ENCODE assay signal across 8 mouse cellular contexts in genomic region chr17:62880311-62881175, GRCm38 (mm10). TPM values are rescaled to one million over a fixed set of nuclear protein-coding genes. Genes with fewer than 3 reads are reported as not detected.
DNase-seq lines count a peak whose midpoint lies in the region; ATAC-seq lines count a peak whose summit lies in the region.

No protein-coding gene starts in this region.

- under 1% methylated on average over 82 of the region's 82 CpGs for WGBS in neural tube, embryonic 12.5 days

- H3K4me2 ChIP-seq in neural tube, embryonic 12.5 days (replicated peaks), result peak overlapping the region; percentile 74

- peak overlapping the region; percentile 87 for H3K27ac ChIP-seq in neural tube, embryonic 12.5 days

- peak overlapping the region; percentile 91 for H3K9ac ChIP-seq in neural tube, embryonic 12.5 days

- H3K4me3 ChIP-seq in neural tube, embryonic 12.5 days, result peak overlapping the region; percentile 84

- peak; percentile 34 for ATAC-seq in neural tube, embryonic 12.5 days (ENCODE audit: low FRiP score, low read depth)

- no peaks in the 10 kb centered on the region for H3K36me3 ChIP-seq in neural tube, embryonic 12.5 days

- no peaks in the 10 kb centered on the region for H3K27me3 ChIP-seq in neural tube, embryonic 12.5 days (replicated peaks)

- DNase-seq in lung, adult 18-20 months, result peak; percentile 22 to 36
- no peak for DNase-seq in lung, postnatal 25 days (ENCODE audit: low spot score)
- DNase-seq in cerebellum, postnatal 4 days (ENCODE audit: low spot score in 2 of 2), result peak; percentile 35 to 60
- peak; percentile 8 for DNase-seq in gastrocnemius, postnatal 25 days
- peak; percentile 27 for DNase-seq in kidney, adult 11 months
- peak; percentile 25 for DNase-seq in liver
- DNase-seq in thymus, postnatal 25 days, result peak; percentile 5

- H3K4me1 ChIP-seq in neural tube, embryonic 12.5 days, result peaks cover 4% of the 10 kb centered on the region; the same call in 1 of the 2 replicates

- no peaks in the 10 kb centered on the region for H3K9me3 ChIP-seq in neural tube, embryonic 12.5 days

RNA-seq across cellular contexts. Expression of gene Efna5, which starts 0.6 kb away (rescaled TPM):
- total RNA-seq in gastrocnemius, postnatal 25 days (2021), result 1 to 10 TPM in 1 of 2 experiments, under 1 TPM in 1; 0.46 to 2.9 TPM
- polyA plus RNA-seq in neural tube, embryonic 12.5 days (2016; fragmentation: Nextera tagmentation; extraction: Ambion mirVana), result 40.6 and 41.6 TPM in 2 replicates
